Mouse (Mus musculus): ENCODE measurements around the gene Cdc42bpb.

Gene Cdc42bpb

DNA sequence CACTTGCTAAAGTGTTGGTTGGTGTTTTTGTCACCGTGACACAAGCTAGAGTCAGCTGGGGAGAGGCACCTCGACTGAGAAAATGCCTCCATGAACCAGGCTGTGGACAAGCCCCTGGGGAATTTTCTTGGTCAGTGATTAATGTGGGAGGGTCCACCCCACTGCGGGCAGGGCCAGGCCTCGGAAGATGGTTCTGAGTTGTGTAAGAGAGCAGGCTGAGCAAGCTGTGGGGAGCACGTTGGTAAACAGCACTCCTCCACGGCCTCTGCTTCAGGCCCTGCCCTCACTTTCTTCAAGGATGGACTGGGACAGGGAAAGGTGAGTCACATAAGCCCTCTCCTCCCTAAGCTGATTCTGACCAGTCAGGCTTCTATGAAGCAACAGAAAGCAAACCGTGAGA lies 36.8 kb downstream of the Cdc42bpb start:
- in situ Hi-C loops (cut with MboI) = no loop called here

DNA sequence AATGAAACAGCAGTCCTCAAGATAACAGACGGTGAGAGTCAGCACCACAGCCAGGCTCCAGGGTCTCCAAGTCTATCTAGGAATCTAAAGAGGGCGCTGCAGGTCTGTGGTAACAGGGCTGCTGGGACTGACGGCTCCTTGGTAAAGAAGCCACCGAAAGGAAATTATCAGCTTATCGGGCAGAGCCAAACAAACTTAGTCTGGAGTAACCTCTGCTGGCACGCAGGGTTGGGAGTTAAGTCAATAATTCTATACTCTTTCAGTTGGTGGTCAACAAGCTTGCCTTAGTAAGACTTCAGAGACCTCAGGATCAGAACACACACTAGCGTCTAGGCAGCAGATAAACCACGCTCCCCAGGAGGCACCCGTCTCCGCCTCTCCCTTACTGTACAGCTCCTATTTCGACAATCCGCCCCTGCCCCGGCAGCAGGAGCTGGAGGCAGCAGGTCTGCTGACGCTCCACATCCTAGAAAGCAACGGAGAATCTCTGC lies 39.6 kb downstream of the Cdc42bpb start:
- in situ Hi-C loops (cut with MboI) = no loop called here

- in situ Hi-C loops (cut with MboI) = no loop called here
Measured at GRCm38 (mm10) chr12:111333020-111333605, 44.4 kb downstream of the Cdc42bpb start.

GRCm38 (mm10) chr12:111332443-111332842 lies 45.1 kb downstream of the Cdc42bpb start:
- in situ Hi-C loops (cut with MboI) = no loop called here

GRCm38 (mm10) chr12:111331573-111331972 lies 45.9 kb downstream of the Cdc42bpb start:
- in situ Hi-C loops (cut with MboI) = no loop called here

DNA sequence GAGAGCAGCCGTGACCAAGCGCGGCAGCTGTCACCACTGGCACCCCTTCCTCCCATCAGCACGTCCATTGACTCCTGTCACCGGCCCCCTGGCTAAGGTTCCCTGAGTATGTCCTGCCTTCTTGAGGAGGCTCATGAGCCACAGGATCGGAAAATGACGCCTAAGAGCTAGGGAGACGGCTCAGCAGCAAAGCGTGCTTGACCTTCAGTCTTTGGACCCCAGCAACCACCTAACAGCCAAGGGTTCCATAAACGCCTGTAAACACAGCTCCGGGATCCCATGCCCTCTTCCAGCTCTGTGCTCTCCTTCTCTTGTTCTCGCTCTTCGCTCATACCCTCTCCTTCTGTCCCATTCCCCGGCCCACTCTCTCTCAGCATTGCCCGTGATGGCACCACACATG lies 48.2 kb downstream of the Cdc42bpb start:
- in situ Hi-C loops (cut with MboI) = no loop called here

- in situ Hi-C loops (cut with MboI) = no loop called here
Measured at GRCm38 (mm10) chr12:111328360-111328759, 49.2 kb downstream of the Cdc42bpb start.

DNA sequence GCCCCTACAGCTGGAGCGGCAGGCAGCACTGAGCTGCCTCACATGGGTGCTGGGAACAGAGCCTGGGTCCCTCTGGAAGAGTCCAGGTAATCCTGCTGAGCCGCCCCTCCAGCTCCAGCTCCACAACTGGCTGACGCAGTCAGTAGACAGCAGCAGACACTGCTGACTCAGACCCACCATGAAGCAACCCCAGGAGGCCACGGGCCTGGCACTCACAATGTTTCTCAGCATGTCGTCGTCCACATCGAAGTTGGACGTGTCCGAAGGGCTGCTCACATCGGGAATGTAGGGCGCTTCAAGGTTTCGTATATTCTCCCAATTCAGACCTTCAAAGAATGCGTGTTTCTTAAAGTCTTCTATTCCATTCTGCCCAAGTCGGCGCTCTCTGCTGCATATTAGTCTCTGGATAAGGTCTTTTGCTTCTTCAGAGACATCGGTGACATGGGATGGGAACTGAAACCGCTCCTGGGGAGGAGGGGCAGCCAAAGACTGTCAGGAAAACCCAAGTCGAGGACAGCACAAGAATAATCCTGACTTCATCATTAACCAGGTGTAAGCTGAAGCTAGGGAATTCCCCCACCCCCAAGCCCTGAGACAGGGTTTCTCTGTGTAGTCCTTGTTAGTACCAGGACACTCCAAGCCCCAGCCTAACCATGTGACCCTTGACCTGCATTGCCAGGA lies 51.6 kb downstream of the Cdc42bpb start:
- in situ Hi-C loops (cut with MboI) = no loop called here

GRCm38 (mm10) chr12:111324949-111325348 lies 52.6 kb downstream of the Cdc42bpb start:
- in situ Hi-C loops (cut with MboI) = no loop called here

GRCm38 (mm10) chr12:111324536-111324935 lies 53.0 kb downstream of the Cdc42bpb start:
- in situ Hi-C loops (cut with MboI) = no loop called here

DNA sequence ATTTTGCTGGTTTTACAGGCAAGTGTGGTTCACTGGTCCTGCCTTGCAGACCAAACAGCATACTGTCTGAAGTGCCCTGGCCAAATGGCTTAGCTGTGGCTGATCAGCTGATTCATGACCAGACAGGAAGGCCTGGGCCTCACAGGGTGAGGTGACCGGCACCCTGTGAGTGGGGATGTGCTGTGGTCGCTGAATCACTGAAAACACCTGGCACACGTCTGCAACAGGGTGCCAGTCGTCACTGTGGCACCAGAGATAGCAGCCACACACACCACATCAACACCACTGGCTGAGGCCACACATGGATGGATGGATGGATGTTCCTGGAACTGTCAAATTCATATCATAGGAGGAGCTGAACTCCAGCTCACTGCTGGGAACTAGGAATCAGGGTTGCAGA lies 54.1 kb downstream of the Cdc42bpb start:
- in situ Hi-C loops (cut with MboI) = no loop called here

- in situ Hi-C loops (cut with MboI) = no loop called here
Measured at GRCm38 (mm10) chr12:111321832-111322231, 55.7 kb downstream of the Cdc42bpb start.

DNA sequence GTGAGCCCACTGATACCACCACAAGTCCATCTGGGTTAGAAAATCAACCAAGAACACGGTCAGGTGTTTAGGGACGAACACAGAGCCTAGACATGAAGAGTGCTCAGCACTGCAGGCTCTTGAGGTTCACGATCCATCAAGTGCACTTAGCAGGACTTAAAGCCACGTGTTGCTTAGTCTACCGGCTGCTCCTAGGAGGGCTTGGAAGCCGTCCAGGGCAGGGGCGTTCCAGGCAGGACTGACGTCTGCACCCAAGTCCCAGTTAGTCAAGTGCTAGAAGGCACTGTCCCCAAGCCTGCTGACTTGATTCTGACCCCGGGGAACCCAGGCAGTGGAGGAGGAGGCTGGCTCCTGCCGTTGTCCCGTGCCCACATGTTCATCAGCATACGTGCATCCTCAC lies 57.0 kb downstream of the Cdc42bpb start:
- in situ Hi-C loops (cut with MboI) = no loop called here

DNA sequence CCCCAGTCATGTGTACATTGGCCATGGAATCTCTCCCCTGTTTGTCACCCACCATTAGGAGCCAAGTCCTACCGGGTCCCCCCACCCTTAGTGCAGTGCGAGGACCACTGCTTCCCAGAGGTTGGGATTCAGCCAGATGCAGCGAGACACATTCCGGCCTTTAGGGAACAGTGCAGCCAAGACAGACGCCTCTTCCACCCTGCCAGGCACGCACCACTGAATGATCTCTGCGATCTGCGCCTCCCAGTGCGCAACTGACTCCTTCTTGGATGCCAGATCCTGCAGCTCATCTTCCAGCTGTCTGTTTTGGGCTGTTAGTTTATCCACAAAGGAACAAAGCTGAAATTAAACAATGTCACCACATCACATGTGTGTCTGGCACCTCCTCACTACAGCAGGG lies 59.8 kb downstream of the Cdc42bpb start:
- in situ Hi-C loops (cut with MboI) = no loop called here

- in situ Hi-C loops (cut with MboI) = no loop called here
Measured at GRCm38 (mm10) chr12:111314273-111314672, 63.2 kb downstream of the Cdc42bpb start.

GRCm38 (mm10) chr12:111311775-111312174 lies 65.7 kb downstream of the Cdc42bpb start:
- in situ Hi-C loops (cut with MboI) = no loop called here

- in situ Hi-C loops (cut with MboI) = no loop called here
Measured at GRCm38 (mm10) chr12:111309931-111310330, 67.6 kb downstream of the Cdc42bpb start.

DNA sequence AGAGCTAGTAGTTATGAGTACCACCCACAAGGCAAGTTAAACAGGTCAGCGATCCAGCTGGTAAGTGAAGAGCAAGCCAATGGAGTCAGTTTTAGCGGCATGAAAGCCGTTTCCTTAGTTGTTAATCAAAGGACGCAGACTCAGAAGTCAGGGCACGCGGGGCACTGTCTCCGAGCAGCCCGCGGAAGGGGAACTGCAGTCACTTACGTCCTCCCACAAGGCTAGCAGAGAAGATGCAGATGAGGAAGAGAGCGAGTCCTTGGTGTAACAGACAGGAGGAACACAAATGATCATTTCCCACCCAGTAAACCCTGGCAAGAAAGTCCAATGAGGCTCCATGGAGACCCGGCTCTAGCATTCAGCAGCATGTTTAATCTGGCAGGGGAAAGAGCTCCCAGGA lies 68.3 kb downstream of the Cdc42bpb start:
- in situ Hi-C loops (cut with MboI) = no loop called here

- in situ Hi-C loops (cut with MboI) = no loop called here
Measured at GRCm38 (mm10) chr12:111306821-111307220, 70.7 kb downstream of the Cdc42bpb start.

DNA sequence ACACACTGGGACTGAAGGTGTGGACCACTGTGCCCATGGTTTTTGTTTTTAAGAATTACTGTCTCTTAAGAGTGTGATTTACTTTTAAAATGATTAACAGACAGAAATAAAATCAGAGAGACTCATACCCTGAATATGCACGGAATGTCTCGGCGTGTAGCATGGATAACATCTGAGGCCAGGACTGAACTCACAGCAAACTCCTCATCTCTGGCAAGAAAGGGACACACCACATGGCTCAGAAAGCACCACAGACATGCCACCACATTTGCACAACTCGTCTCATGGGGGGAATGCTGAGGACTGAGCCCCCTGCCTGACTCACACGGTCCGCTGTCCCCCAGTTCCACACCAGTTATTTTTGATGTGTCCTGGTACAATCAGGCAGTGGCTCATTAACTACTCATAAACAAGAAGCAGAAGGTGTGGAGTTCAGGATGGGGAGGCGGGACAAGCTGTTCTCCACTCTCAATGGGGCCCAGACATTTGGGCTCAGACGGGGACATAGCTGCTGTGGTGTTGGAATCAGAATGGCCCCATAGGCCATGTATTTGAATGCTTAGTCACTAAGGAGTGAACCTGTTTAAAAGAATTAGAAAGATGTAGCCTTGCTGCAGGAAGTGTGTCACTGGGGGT lies 73.7 kb downstream of the Cdc42bpb start:
- in situ Hi-C loops (cut with MboI) = no loop called here

DNA sequence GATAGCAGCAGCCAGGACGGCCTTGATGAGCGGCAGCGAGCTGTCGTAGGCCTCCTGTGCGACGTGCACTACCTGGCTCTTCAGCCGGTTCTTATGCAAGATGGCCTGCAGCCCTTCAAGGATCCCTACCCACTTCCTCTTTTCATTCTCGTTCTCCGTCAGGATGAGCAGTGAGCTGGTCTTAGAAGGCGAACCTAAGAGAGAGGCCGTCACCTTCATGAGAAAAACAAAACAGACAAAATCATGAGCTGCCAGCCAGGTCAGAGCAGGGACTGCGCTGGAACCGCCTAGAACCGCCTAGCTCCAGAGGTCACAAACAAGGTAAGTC lies 75.5 kb downstream of the Cdc42bpb start:
- in situ Hi-C loops (cut with MboI) = no loop called here

GRCm38 (mm10) chr12:111301322-111302017 lies 76.0 kb downstream of the Cdc42bpb start:
- in situ Hi-C loops (cut with MboI) = no loop called here

- in situ Hi-C loops (cut with MboI) = no loop called here
Measured at GRCm38 (mm10) chr12:111293025-111293424, 84.5 kb downstream of the Cdc42bpb start.

Measured in mature B cell (primary cell).